Mouse (Mus musculus) heart, postnatal 0 days (tissue): ENCODE measurements around the gene Meaf6.

Experiments
- CTCF ChIP-seq: IDR thresholded peaks from 2 replicates; pipeline ENCODE4 v1.5.1; 2016; ENCODE audit warnings: antibody characterized with exemption, control low read depth, low read depth
- EP300 ChIP-seq: IDR thresholded peaks from 2 replicates; pipeline ENCODE4 v1.6.1; 2016; ENCODE audit warnings: antibody characterized with exemption, low read depth

DNA sequence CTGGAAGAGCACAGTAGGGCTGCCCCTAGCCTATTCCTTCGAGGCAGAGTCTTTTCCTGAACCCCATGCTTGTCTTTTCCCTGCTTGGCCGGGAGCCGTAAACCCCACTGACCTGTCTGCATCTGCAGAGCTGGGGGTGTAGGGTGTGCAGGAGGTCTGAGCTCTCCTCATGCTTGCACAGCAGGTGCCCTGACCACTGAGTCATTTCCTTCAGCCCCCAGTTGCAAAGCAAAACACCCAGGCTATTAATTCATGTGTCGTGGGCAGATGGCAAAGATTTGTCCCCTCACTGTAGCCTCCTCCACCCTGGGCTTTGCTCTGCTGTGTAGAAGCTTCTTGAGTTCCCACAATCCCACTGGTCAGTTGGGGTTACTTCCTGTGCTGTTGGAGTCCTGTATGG lies 12.5 kb downstream of the Meaf6 start:
- TF ChIP-seq EP300 (no peak), CTCF (no peak)
